Mouse (Mus musculus) lung, postnatal 0 days (tissue): ENCODE data around the gene Olfr1423.

Source experiments
- CTCF ChIP-seq: IDR thresholded peaks from 2 replicates; pipeline ENCODE4 v1.5.1; 2016; ENCODE audit warnings: antibody characterized with exemption, mild to moderate bottlenecking
- EP300 ChIP-seq: IDR thresholded peaks from 2 replicates; pipeline ENCODE4 v1.6.1; 2016; ENCODE audit warnings: antibody characterized with exemption, mild to moderate bottlenecking, control low read depth

- TF ChIP-seq CTCF (no peak), EP300 (no peak)
Observed at GRCm38 (mm10) chr19:12041217-12041616, at the start of gene Olfr1423.
